Mouse (Mus musculus) megakaryocyte, embryonic 14.5 days (primary cell): ENCODE data around the gene Exoc5. TPM values are rescaled to one million over a fixed set of nuclear protein-coding genes. Genes with fewer than 3 reads are reported as not detected.
A peak's percentile ranks its signal among the peaks of the same experiment; 100 is the strongest.
"Not testable (repeated sequence)": the region's sequence is repeated elsewhere in the genome, so short reads cannot be mapped to it uniquely, and the experiment has no call there.

ENCODE experiments used
- H3K27me3 ChIP-seq: replicated peaks from 2 replicates; pipeline ENCODE3; 2012; ENCODE audit warnings: inconsistent platforms
- H3K36me3 ChIP-seq: replicated peaks from 2 replicates; pipeline ENCODE3; 2012; ENCODE audit warnings: low read length, inconsistent platforms, mixed read lengths
- H3K4me1 ChIP-seq: 2 replicates; pipeline ENCODE4 v1.6.1; 2012; ENCODE audit warnings: inconsistent platforms
- H3K4me3 ChIP-seq: replicated peaks from 2 replicates; pipeline ENCODE3; 2012; ENCODE audit warnings: moderate library complexity, mild to moderate bottlenecking, inconsistent platforms
- H3K9me3 ChIP-seq: 2 replicates; pipeline ENCODE4 v1.6.1; 2012; ENCODE audit warnings: inconsistent platforms
- FLI1 ChIP-seq: IDR thresholded peaks from 2 replicates; pipeline ENCODE4 v1.6.1; 2012; ENCODE audit warnings: low read length, inconsistent platforms, mixed read lengths
- GATA1 ChIP-seq: IDR thresholded peaks from 3 replicates; pipeline ENCODE4 v1.6.1; 2012; ENCODE audit warnings: mixed read lengths, low read length, inconsistent platforms, borderline replicate concordance
- polyA plus RNA-seq: library from polyadenylated mRNA; stranded (reverse); fragments of >175 nt; gene quantifications from 2 replicates; pipeline ENCODE4 v1.2.3, GENCODE M21; 2012; ENCODE audit warnings: low replicate concordance; ENCODE audit not compliant: insufficient read depth

The Exoc5 gene
- 0.84 and 3.3 TPM in 2 replicates for polyA plus RNA-seq

DNA sequence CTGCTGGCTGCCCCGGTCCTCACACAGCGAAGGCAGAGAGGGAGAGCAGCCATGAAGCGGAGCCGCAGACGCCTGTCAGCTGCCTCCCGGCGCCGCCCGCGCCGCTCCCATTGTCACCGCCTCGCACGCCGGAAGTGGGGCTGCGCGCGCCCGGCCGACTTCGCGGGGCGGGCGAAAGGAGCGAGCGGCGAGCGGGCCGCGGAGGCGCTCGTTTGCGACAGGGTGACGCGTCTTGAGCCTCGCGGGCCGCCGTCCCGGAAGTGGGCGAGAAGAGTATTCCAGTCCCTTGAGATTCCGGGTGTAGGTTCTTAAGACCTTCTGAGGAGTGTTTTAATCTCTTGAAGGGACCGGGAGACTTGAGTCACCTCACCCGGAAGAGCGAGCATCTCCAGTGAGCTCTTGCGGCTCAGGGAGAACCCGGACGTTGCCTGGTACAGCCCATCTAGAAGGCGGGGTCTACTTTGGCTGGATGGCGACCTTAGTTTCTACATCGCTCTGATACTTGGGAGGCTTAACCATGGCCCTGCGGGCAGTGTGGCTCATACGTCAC is at the start of gene Exoc5:
Exoc5 (minus strand) TSS at position 380 of the 550 bp plus-strand sequence.
- TF ChIP-seq GATA1 = no peak
- TF ChIP-seq FLI1 = peak; percentile 72; the same call in 1 of the 2 replicates
- H3K27me3 ChIP-seq = no peaks in the 10 kb centered on the region
- H3K4me3 ChIP-seq = peak within 1 kb of the TSS; percentile 97
- peaks cover 7% of the 10 kb centered on the region for H3K36me3 ChIP-seq
- peaks cover 39% of the 10 kb centered on the region for H3K4me1 ChIP-seq
- H3K9me3 ChIP-seq = no peaks in the 10 kb centered on the region

DNA sequence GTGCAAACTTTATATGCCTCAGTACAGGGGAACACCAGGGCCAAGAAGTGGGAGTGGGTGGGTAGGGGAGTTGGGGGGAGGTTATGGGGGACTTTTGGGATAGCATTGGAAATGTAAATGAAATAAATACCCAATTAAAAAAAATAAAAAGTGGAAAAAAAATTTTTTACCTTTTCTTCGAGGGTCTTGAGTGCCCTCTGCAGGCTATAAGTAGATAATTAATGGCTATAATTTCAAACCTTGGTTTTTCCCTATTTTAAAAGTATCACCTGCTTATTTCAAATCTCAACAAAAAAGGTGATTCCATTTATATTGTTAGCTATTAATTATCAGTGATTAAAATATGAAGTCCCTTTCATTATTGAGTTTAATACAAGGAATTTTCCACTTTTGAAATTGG is 25.3 kb upstream of the Exoc5 start:
- H3K27me3 ChIP-seq, H3K4me3 ChIP-seq, H3K4me1 ChIP-seq, H3K9me3 ChIP-seq: not testable (repeated sequence)
- H3K36me3 ChIP-seq = peaks cover 25% of the 10 kb centered on the region

DNA sequence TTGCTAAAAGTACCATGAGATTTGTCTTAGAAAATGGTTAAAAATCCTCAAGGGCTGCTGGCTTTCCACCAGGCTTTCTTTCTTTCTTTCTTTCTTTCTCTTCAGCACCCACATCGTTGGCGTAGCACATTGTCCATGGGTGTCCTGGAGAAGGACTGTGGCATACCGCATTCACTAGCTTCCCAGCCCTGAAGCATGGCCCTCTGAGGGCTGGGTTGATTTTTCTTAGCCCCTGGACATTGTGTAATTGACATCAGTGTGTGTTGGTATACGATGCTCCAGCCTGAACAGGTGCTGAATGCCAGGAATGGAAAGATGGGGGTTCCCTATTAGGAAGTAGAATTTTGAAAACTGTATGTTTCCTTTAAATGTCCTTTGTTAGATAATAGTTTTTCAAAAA is 24.8 kb upstream of the Exoc5 start:
- no peaks in the 10 kb centered on the region for H3K9me3 ChIP-seq
- no peak overlapping the region for H3K4me3 ChIP-seq
- TF ChIP-seq FLI1 = no peak
- no peak for TF ChIP-seq GATA1
- no peaks in the 10 kb centered on the region for H3K27me3 ChIP-seq
- H3K36me3 ChIP-seq = peaks cover 30% of the 10 kb centered on the region
- no peaks in the 10 kb centered on the region for H3K4me1 ChIP-seq

- no peaks in the 10 kb centered on the region for H3K27me3 ChIP-seq
- TF ChIP-seq FLI1 (no peak), GATA1 (no peak)
Measured at GRCm38 (mm10) chr14:49090102-49090501, 23.6 kb upstream of the Exoc5 start.

DNA sequence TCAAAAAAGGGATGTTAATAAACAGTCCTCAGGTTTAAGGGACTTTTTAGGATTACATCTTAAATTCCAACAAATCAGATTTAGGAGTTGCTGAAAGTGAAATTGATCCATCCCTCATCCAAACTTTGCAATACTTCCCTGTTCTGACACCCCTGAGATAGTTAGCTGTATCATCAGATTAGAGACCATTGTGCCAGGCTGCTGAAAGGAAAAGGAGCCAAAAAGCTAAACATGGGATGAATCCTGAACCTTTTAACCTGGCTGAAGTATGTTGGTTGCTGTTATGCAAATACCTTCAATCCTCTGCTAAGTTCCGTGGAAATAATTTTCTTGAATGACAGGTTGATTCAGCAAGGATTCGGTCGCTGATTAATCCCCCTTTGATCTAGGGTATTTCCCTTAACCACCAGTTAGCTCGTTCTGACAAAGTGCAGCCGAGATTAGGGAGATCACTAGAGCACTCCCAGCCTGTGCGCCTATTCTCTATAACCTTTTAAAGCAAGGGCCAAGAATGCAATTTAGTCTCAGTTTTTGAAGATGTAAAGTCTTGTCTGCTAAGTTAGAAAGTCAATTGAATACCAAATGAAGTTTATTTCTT is 23.1 kb upstream of the Exoc5 start:
- Histone ChIP-seq H3K4me1 (no peaks in the 10 kb centered on the region), H3K36me3 (peaks cover 39% of the 10 kb centered on the region), H3K4me3 (no peak overlapping the region), H3K9me3 (no peaks in the 10 kb centered on the region), H3K27me3 (no peaks in the 10 kb centered on the region)
- TF ChIP-seq FLI1 = no peak

More at GRCm38 (mm10) chr14:49090102-49090501, 23.6 kb upstream of the Exoc5 start:
- Histone ChIP-seq H3K4me3 (no peak overlapping the region), H3K4me1 (no peaks in the 10 kb centered on the region), H3K9me3 (no peaks in the 10 kb centered on the region), H3K36me3 (peaks cover 36% of the 10 kb centered on the region)

DNA sequence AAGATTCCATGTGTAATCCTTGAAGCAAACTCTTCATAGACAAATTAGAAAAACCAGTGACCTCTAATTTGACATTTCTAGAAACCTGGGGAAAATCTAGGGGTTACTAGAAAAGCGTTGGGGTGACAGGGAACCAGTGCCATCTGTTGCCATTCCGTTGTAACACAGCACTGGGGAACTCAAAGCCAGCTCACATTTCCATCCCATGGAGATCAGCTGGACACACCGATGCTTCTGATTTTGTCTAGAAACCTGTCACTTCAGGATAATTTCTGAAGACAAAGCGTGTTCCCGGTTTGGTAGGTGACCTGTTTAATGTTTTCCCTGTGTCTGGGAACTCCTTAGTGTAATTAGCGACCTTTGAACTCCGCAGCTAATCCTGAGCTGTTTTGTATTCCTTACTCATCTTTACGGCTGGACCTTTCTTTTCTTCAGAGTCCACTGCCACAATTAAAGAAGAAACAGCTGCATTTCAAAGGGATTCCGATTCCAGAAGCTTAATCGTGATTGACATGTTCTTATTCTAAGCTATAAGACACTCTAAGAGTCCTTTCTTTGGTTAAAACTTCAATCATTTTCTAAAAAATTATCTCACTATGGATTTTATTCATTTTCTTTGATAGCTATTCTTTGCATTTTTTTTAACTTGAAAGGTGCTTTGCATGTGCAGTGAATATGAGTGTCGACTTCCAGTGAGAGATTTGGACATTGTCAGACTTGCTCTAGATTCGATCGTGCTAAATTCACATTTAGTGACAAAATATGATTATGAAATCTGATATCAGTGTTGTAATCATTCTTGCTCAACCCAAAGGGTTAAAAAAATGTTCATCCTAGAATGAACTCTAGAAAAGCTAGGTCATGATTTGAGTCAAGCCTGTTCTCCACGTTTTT is 21.9 kb upstream of the Exoc5 start:
- H3K36me3 ChIP-seq = peaks cover 51% of the 10 kb centered on the region
- no peaks in the 10 kb centered on the region for H3K9me3 ChIP-seq
- H3K4me1 ChIP-seq = no peaks in the 10 kb centered on the region
- H3K27me3 ChIP-seq = no peaks in the 10 kb centered on the region
- TF ChIP-seq GATA1 (no peak), FLI1 (no peak)
- no peak overlapping the region for H3K4me3 ChIP-seq

DNA sequence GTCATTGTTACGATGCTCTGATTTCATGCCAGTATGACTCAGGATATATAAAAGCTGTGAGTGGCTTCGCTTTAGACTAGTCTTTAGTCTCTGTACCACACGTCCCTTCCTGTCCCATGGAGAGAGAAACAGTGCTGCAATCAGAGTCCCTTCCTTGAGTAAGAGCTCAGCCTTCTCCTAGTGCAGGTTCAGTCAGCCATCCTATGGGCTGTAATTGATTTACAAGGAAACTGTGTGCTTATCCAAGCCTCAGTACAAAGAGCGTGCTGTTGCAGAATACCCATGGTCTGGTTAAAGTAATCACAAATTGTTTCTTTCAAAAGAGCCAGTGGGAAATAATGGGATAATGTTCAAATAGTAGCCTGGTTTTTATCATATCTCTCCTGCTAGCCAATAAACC is 20.1 kb upstream of the Exoc5 start:
- no peak for TF ChIP-seq FLI1
- no peak for TF ChIP-seq GATA1
- Histone ChIP-seq H3K36me3 (peaks cover 66% of the 10 kb centered on the region), H3K27me3 (no peaks in the 10 kb centered on the region), H3K4me3 (no peak overlapping the region), H3K4me1 (no peaks in the 10 kb centered on the region), H3K9me3 (no peaks in the 10 kb centered on the region)

DNA sequence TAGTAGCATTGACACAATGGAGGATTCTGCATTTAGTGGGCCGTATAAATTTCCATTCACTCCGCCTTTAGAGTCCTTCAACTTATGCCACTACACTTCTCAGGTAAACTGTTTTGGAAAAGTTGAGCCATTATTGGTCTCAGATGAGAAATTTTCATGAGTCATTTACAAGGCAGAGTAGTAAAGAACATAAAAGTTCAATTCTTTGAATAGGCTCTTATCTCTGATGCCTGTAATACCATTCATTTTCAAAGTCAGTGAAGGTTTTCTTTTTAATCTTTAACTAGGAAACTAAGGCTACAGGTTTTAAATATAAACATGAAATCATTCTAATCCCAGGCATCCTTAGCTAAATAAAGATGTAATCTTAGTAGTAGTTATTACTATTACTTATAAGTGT is 12.4 kb upstream of the Exoc5 start:
- H3K4me1 ChIP-seq = peaks cover 3% of the 10 kb centered on the region; the same call in 1 of the 2 replicates
- peaks cover 67% of the 10 kb centered on the region for H3K36me3 ChIP-seq

GRCm38 (mm10) chr14:49074361-49074760 is 7.9 kb upstream of the Exoc5 start:
- H3K4me1 ChIP-seq = peaks cover 8% of the 10 kb centered on the region
- H3K36me3 ChIP-seq = peaks cover 38% of the 10 kb centered on the region
- no peaks in the 10 kb centered on the region for H3K27me3 ChIP-seq
- no peaks in the 10 kb centered on the region for H3K9me3 ChIP-seq
- no peak for TF ChIP-seq FLI1
- no peak for TF ChIP-seq GATA1
- no peak overlapping the region for H3K4me3 ChIP-seq

More for the DNA sequence above, 12.4 kb upstream of the Exoc5 start:
- no peak for TF ChIP-seq GATA1
- TF ChIP-seq FLI1 = no peak
- H3K4me3 ChIP-seq = no peak overlapping the region
- H3K9me3 ChIP-seq = no peaks in the 10 kb centered on the region
- H3K27me3 ChIP-seq = no peaks in the 10 kb centered on the region

DNA sequence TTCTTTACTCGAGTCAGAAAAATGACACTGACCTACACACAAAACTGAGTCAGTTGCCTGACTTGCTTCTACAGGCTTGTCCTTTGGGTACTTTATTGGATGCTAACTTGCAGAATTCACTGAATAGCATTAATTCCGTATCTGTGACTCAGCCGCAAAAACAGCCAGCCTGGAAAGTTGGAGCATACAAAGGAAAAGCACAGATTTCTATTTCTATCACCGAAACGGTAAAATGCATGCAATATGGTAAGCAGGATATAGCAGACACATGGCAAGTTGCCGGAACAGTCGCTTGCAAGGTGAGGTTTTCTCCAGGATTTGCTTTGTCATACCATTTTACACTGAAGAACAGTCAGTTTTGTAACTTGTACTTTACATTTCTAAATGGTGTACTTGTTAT is 7.4 kb upstream of the Exoc5 start:
- peaks cover 35% of the 10 kb centered on the region for H3K36me3 ChIP-seq
- H3K27me3 ChIP-seq = no peaks in the 10 kb centered on the region
- H3K9me3 ChIP-seq = no peaks in the 10 kb centered on the region
- no peak overlapping the region for H3K4me3 ChIP-seq
- peaks cover 12% of the 10 kb centered on the region for H3K4me1 ChIP-seq
- TF ChIP-seq GATA1 = no peak
- TF ChIP-seq FLI1 = no peak
